Mouse (Mus musculus) adrenal gland (tissue): ENCODE measurements at regions not wholly inside any gene's neighbourhood (a gene's known extent, or its start where the extent isn't known, plus 50 kb on each side); places are given as distances from the start of the nearest gene placed in this dataset.
"Not testable (repeated sequence)": the region's sequence is repeated elsewhere in the genome, so short reads cannot be mapped to it uniquely, and the experiment has no call there.

Experiments
- intact Hi-C: fragments of 180-260 bp; cut with DNase I; formaldehyde crosslinking; loops from one replicate; pipeline ENCODE4 v1.15.1; 2025

- intact Hi-C loops, result no loop called here
Measured at GRCm38 (mm10) chr10:96238850-96239249, 102.4 kb downstream of the Gm5426 start.

- intact Hi-C loops, result no loop called here
Measured at GRCm38 (mm10) chr10:96240591-96240990, 104.2 kb downstream of the Gm5426 start.

- intact Hi-C loops, result no loop called here
Measured at GRCm38 (mm10) chr10:96253671-96254070, 117.3 kb downstream of the Gm5426 start.

- intact Hi-C loops, result no loop called here
Measured at GRCm38 (mm10) chr10:96254250-96254862, 118.0 kb downstream of the Gm5426 start.

GRCm38 (mm10) chr10:96257935-96258334, 121.5 kb downstream of the Gm5426 start:
- intact Hi-C loops, result no loop called here

GRCm38 (mm10) chr10:96259242-96259641, 122.8 kb downstream of the Gm5426 start:
- intact Hi-C loops, result no loop called here

- intact Hi-C loops, result no loop called here
Measured at GRCm38 (mm10) chr10:96259648-96260047, 123.2 kb downstream of the Gm5426 start.

- intact Hi-C loops, result no loop called here
Measured at GRCm38 (mm10) chr10:96263544-96263943, 127.1 kb downstream of the Gm5426 start.

- intact Hi-C loops, result no loop called here
Measured at GRCm38 (mm10) chr10:96264433-96264832, 128.0 kb downstream of the Gm5426 start.

GRCm38 (mm10) chr10:96264866-96265265, 128.5 kb downstream of the Gm5426 start:
- intact Hi-C loops, result no loop called here

- intact Hi-C loops, result no loop called here
Measured at GRCm38 (mm10) chr10:96266100-96266735, 129.8 kb downstream of the Gm5426 start.

GRCm38 (mm10) chr10:96267603-96268002, 131.2 kb downstream of the Gm5426 start:
- intact Hi-C loops, result no loop called here

- intact Hi-C loops, result no loop called here
Measured at GRCm38 (mm10) chr10:96273607-96274365, 137.4 kb downstream of the Gm5426 start.

- intact Hi-C loops, result no loop called here
Measured at GRCm38 (mm10) chr10:96280149-96280548, 143.7 kb downstream of the Gm5426 start.

GRCm38 (mm10) chr10:96285407-96286093, 149.1 kb downstream of the Gm5426 start:
- intact Hi-C loops, result no loop called here

GRCm38 (mm10) chr10:96286094-96286485, 149.7 kb downstream of the Gm5426 start:
- intact Hi-C loops, result no loop called here

- intact Hi-C loops, result not testable (repeated sequence)
Measured at GRCm38 (mm10) chr10:96289005-96289404, 152.6 kb downstream of the Gm5426 start.

GRCm38 (mm10) chr10:96293622-96294021, 157.2 kb downstream of the Gm5426 start:
- intact Hi-C loops, result no loop called here

- intact Hi-C loops, result no loop called here
Measured at GRCm38 (mm10) chr10:96294666-96295065, 158.3 kb downstream of the Gm5426 start.

GRCm38 (mm10) chr10:96297658-96298057, 161.3 kb downstream of the Gm5426 start:
- intact Hi-C loops, result no loop called here

- intact Hi-C loops, result no loop called here
Measured at GRCm38 (mm10) chr10:96298566-96298965, 162.2 kb downstream of the Gm5426 start.

- intact Hi-C loops, result no loop called here
Measured at GRCm38 (mm10) chr10:96305701-96306100, 169.3 kb downstream of the Gm5426 start.
